Mouse (Mus musculus) testis, adult 2 months (tissue): Measurements from ENCODE around the gene Lilrb4a.

Experiments
- CTCF ChIP-seq: fragments of 200-500 bp; IDR thresholded peaks from 2 replicates; pipeline ENCODE4 v1.5.1; 2012; ENCODE audit warnings: low read depth, mild to moderate bottlenecking, inconsistent platforms, low read length, moderate library complexity; ENCODE audit not compliant: control insufficient read depth, insufficient read depth, insufficient replicate concordance
- POLR2A ChIP-seq: fragments of 200-500 bp; IDR thresholded peaks from 2 replicates; pipeline ENCODE4 v1.6.1; 2012; ENCODE audit warnings: low read depth, mild to moderate bottlenecking, inconsistent platforms, low read length, moderate library complexity; ENCODE audit not compliant: control insufficient read depth

GRCm38 (mm10) chr10:51521453-51521852 is 30.7 kb downstream of the Lilrb4a start:
- TF ChIP-seq CTCF (no peak), POLR2A (no peak)
